Mouse (Mus musculus): Measurements from ENCODE around the gene Stxbp5l. TPM values are rescaled to one million over a fixed set of nuclear protein-coding genes. Genes with fewer than 3 reads are reported as not detected.
"Not testable (repeated sequence)": the region's sequence is repeated elsewhere in the genome, so short reads cannot be mapped to it uniquely, and the experiment has no call there.

Stxbp5l gene
- polyA plus RNA-seq, 1 experiment from 2014 or later: 0.16 TPM

DNA sequence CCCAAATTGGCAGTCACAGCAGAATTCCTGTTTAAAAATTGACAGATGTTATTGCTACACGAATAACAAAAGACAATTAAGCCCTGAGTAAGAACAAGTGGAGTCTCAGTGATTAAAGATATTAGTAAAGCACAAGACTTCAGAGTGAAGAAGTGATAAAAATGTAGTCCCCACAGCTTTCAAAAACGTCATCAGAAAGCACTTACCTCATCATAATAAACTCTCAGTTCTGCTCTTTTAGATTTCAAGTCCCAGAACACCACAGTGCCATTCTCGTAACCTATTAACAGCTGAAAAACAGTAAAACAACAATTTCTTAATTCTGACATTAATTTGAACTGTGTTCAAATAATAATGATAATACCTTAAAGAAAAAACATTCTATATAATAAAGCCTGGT, 123.1 kb downstream of the Stxbp5l start:
- no peak for ATAC-seq (ENCODE audit: borderline replicate concordance, extremely low read depth, low FRiP score, low TSS enrichment)
- Histone ChIP-seq H3K36me3 (no peaks in the 10 kb centered on the region), H3K4me2 (no peak overlapping the region), H3K9ac (no peak overlapping the region), H3K9me3 (no peaks in the 10 kb centered on the region), H3K27me3 (no peaks in the 10 kb centered on the region), H3K4me3 (no peak overlapping the region), H3K4me1 (no peaks in the 10 kb centered on the region), H3K27ac (no peak overlapping the region)
- WGBS: 43% methylated on average over 3 of the region's 3 CpGs

DNA sequence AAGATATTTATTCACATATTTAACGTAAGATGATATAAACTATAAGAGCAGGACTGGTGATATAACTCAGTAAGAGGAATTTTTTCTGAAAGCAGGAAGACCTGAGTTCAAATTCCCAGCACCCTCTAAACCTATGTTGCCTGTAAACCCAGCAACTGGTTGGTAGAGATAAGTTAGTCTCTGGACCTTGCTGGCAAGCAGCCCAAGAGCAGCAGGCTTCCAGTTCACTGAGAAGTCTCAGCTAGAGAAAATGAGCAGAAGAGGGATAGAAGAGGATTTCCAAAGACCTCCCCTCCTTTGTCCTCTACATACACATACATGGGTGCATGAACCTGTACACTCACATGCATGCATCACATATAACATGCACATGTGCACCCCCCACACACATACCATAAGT, 165.6 kb downstream of the Stxbp5l start:
- no peak overlapping the region for H3K9ac ChIP-seq
- no peak overlapping the region for H3K27ac ChIP-seq
- no peaks in the 10 kb centered on the region for H3K27me3 ChIP-seq
- no peaks in the 10 kb centered on the region for H3K36me3 ChIP-seq
- H3K4me3 ChIP-seq: no peak overlapping the region
- ATAC-seq (ENCODE audit: borderline replicate concordance, extremely low read depth, low FRiP score, low TSS enrichment): no peak
- WGBS: 88% methylated on average over 1 of the region's 1 CpGs
- no peak overlapping the region for H3K4me2 ChIP-seq
- no peaks in the 10 kb centered on the region for H3K9me3 ChIP-seq
- H3K4me1 ChIP-seq: no peaks in the 10 kb centered on the region

DNA sequence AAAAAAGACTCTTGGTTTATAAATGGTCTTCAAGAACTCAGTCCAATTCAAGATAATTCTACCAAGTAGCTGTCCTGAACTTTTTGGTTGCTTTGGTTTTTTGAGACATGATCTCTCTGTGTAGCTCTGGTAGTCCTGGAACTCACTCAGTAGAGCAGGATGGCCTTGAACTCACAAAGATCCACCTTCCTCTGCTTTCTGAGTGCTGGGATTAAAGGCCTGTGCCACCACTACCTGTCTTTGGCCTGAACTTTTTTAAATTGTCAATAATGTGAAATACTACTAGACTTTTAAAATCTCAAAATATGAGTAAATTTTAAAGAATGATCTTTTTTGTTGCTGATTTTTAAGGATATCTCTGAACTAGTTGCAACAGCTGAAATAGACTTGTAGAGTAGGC, 176.0 kb downstream of the Stxbp5l start:
- H3K27ac ChIP-seq: no peak overlapping the region
- H3K9me3 ChIP-seq: no peaks in the 10 kb centered on the region
- no peak overlapping the region for H3K4me3 ChIP-seq
- no peaks in the 10 kb centered on the region for H3K27me3 ChIP-seq
- H3K4me1 ChIP-seq: no peaks in the 10 kb centered on the region
- no peak overlapping the region for H3K4me2 ChIP-seq
- no peaks in the 10 kb centered on the region for H3K36me3 ChIP-seq
- no peak for ATAC-seq (ENCODE audit: borderline replicate concordance, extremely low read depth, low FRiP score, low TSS enrichment)
- H3K9ac ChIP-seq: no peak overlapping the region

DNA sequence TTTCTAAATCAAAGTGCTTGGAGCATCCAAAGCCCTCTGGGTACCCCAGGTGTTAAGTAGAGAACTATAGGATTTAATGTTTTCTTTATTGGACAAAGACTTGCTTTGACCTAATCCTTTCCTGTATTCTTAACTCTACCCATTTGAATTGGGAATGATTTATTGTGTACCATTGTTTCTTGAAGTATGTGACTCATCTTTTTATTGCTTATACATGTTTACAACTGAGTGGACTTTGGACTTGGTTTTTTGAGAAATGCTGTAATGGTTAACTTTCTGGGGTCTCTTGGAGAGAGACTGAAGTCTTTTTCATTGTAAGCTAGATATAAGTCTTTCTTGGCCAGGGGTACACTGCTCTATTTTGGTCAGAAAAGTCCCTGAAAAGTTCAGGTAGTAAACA, 190.6 kb downstream of the Stxbp5l start:
- Histone ChIP-seq H3K9me3 (no peaks in the 10 kb centered on the region), H3K4me3 (no peak overlapping the region), H3K4me2 (no peak overlapping the region), H3K27ac (no peak overlapping the region), H3K4me1 (no peaks in the 10 kb centered on the region), H3K36me3 (no peaks in the 10 kb centered on the region), H3K27me3 (no peaks in the 10 kb centered on the region), H3K9ac (no peak overlapping the region)
- no peak for ATAC-seq (ENCODE audit: borderline replicate concordance, extremely low read depth, low FRiP score, low TSS enrichment)

DNA sequence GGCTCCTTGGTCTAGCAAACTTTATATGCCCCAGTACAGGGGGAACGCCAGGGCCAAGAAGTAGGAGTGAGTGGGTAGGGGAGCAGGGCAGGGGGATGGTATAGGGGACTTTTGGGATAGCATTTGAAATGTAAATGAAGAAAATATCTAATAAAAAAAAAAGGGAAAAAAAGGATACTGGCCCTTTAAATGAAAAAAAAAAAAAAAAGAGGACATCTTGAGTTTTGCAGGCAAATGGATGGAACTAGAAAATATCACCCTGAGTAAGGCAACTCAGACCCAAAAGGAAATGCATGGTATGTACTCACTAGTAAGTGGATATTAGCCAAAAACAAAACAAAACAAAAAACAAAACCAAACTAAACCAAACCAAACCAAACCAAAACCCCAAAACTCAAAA, 259.6 kb downstream of the Stxbp5l start:
- H3K9ac ChIP-seq; ATAC-seq (ENCODE audit: borderline replicate concordance, extremely low read depth, low FRiP score, low TSS enrichment); H3K36me3 ChIP-seq; H3K27me3 ChIP-seq; H3K4me2 ChIP-seq; H3K9me3 ChIP-seq; H3K27ac ChIP-seq; H3K4me3 ChIP-seq; H3K4me1 ChIP-seq: not testable (repeated sequence)
- WGBS: 85% methylated on average over 1 of the region's 1 CpGs

DNA sequence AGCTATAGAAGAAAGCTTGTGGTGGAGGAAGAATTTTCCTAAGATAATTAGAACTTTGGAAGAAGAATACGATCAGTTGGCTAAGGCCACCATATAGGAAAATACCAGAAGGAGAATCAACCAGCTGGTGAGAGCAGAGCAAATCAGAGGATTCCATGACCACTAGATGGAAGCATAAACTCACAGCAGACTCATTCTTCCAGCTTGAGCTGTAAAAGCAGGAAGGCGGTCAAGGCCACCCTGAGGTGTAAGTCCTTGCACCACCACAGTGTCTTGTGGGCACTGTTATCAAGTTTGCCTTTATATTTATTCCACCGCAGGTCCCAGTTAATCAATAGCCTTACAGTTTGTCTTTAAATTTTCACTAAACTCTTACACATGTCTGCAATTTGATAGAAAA, 275.5 kb downstream of the Stxbp5l start:
- WGBS: 24% methylated on average over 3 of the region's 3 CpGs

DNA sequence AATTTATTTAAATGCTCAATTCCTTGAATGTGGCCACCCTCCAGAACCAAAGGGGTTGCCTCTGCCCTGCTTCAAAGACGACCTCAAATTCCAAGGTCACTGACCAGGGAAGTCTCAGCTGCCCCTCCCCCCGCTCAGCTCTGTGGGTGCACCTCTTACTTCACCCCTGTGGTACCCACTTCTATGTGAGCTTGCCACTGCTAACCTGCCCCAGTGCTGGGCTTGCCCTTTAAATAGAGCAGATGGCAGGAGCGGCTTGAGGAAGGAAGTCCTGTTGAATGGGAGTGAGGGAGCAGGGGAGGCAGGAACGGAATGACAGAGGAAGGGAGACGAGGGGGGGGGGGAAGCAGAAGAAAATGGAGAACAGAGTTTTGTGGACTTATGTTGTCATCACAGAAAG, 276.0 kb downstream of the Stxbp5l start:
- Histone ChIP-seq H3K4me1 (no peaks in the 10 kb centered on the region), H3K27ac (no peak overlapping the region), H3K9me3 (no peaks in the 10 kb centered on the region), H3K9ac (no peak overlapping the region), H3K4me2 (no peak overlapping the region), H3K27me3 (no peaks in the 10 kb centered on the region), H3K36me3 (no peaks in the 10 kb centered on the region), H3K4me3 (no peak overlapping the region)
- 29% methylated on average over 5 of the region's 5 CpGs for WGBS
- no peak for ATAC-seq (ENCODE audit: borderline replicate concordance, extremely low read depth, low FRiP score, low TSS enrichment)

More for the DNA sequence above, 275.5 kb downstream of the Stxbp5l start:
- no peak overlapping the region for H3K4me3 ChIP-seq
- no peaks in the 10 kb centered on the region for H3K27me3 ChIP-seq
- peak; percentile 62; the same call in 1 of the 2 replicates for ATAC-seq (ENCODE audit: borderline replicate concordance, extremely low read depth, low FRiP score, low TSS enrichment)
- H3K27ac ChIP-seq: no peak overlapping the region
- no peak overlapping the region for H3K9ac ChIP-seq
- no peaks in the 10 kb centered on the region for H3K4me1 ChIP-seq
- H3K36me3 ChIP-seq: no peaks in the 10 kb centered on the region
- H3K4me2 ChIP-seq: no peak overlapping the region
- no peaks in the 10 kb centered on the region for H3K9me3 ChIP-seq

DNA sequence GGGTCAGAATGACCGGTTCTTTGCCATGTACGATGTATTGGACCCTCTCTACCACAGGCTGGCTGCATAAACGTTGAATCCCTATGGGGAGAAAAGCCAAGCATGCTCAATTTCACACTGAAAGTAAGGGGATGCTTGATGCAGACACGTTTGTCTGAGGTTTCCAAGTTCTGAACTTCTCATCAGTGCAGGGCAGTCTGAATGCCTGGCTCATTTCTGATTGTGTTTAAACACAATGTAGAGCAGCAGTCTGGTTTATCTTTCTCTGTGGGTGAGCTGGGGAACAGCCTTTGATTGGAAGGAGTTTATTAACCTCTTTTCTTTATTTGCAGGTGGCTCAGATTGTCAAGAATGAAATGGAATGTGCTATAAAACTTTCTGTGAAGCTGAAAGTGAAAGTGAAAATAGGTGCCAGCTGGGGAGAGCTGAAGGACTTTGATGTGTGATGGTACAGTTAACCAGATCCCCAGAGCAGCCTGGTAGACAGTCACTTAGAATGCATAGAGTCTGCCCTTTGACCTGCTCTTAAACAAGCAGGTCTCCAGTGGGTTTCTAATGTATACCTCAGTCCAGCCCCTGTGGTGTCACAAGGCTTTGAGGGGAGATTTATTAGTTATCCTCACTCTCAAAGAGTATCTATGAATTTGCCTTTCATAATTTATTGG, 290.5 kb downstream of the Stxbp5l start:
- no peak overlapping the region for H3K4me2 ChIP-seq
- 0 out of 2 replicates have a peak, but pooled peaks cover 24% of the 10 kb centered on the region for H3K36me3 ChIP-seq
- WGBS: 80% methylated on average over 4 of the region's 4 CpGs
- no peak for ATAC-seq (ENCODE audit: borderline replicate concordance, extremely low read depth, low FRiP score, low TSS enrichment)
- H3K9ac ChIP-seq: no peak overlapping the region
- no peaks in the 10 kb centered on the region for H3K4me1 ChIP-seq
- no peaks in the 10 kb centered on the region for H3K27me3 ChIP-seq
- H3K27ac ChIP-seq: no peak overlapping the region
- H3K4me3 ChIP-seq: no peak overlapping the region
- no peaks in the 10 kb centered on the region for H3K9me3 ChIP-seq

DNA sequence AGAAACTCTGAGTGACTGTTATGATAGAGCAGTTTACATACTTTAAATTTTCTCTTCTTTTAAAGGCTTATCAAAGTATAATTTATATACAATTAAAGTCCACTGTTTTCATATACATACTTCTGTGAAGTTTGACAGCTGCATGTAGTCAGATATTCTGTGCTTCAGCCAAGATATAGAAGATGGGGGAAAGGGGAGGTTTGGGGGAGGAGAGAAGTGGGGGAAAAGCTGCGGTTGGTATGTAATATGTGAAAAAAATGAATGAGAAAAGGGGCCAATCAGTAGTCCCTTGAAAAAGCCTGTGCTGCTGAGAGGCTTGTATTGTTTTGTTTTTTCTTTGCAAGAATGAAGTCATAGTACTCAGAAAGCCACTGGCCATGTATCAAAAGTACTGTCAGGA, 295.1 kb downstream of the Stxbp5l start:
- no peaks in the 10 kb centered on the region for H3K9me3 ChIP-seq
- no peaks in the 10 kb centered on the region for H3K27me3 ChIP-seq
- no peaks in the 10 kb centered on the region for H3K4me1 ChIP-seq
- 53% methylated on average over 1 of the region's 1 CpGs for WGBS
- no peak overlapping the region for H3K27ac ChIP-seq
- H3K36me3 ChIP-seq: peaks cover 23% of the 10 kb centered on the region; the same call in 1 of the 2 replicates
- no peak for ATAC-seq (ENCODE audit: borderline replicate concordance, extremely low read depth, low FRiP score, low TSS enrichment)
- H3K4me2 ChIP-seq: no peak overlapping the region
- no peak overlapping the region for H3K9ac ChIP-seq
- no peak overlapping the region for H3K4me3 ChIP-seq

DNA sequence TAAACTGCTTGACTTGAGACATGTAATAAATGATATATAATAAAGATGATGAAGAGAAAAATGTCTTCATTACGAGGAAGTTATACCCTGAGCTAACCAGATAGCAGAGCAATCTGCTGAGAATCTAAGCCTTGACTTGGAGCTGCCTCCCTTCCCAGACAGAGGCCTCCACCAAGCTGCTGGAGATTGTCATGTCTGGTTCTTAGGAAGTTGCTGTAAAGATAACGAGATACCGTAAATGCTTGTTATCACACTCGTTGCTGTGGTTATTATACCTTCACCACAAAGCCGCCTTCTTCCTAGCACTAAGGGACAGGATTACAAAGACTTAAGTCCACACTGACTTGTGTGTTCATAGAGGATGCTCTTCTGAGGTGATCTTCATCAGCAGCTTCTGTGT, 312.4 kb downstream of the Stxbp5l start:
- H3K27ac ChIP-seq: no peak overlapping the region
- H3K4me2 ChIP-seq: no peak overlapping the region
- no peak overlapping the region for H3K4me3 ChIP-seq
- H3K4me1 ChIP-seq: no peaks in the 10 kb centered on the region
- WGBS: 89% methylated on average over 5 of the region's 5 CpGs
- H3K9ac ChIP-seq: no peak overlapping the region
- no peak for ATAC-seq (ENCODE audit: borderline replicate concordance, extremely low read depth, low FRiP score, low TSS enrichment)
- no peaks in the 10 kb centered on the region for H3K27me3 ChIP-seq
- H3K36me3 ChIP-seq: peaks cover 23% of the 10 kb centered on the region; the same call in 1 of the 2 replicates
- no peaks in the 10 kb centered on the region for H3K9me3 ChIP-seq

Other genes starting within 250 kb of the Stxbp5l start
- gene Gtf2e1, start 154.8 kb upstream of the Stxbp5l start, polyA plus RNA-seq (2015; fragmentation: Nextera tagmentation; extraction: Ambion mirVana): 24.1 and 24.5 TPM in 2 replicates
- 25.0 and 25.1 TPM in 2 replicates for gene Rabl3, start 154.9 kb upstream of the Stxbp5l start, polyA plus RNA-seq (2015; fragmentation: Nextera tagmentation; extraction: Ambion mirVana)
- gene Hgd, start 195.2 kb upstream of the Stxbp5l start, polyA plus RNA-seq (2015; fragmentation: Nextera tagmentation; extraction: Ambion mirVana): 0.47 and 0.52 TPM in 2 replicates

All from lung, embryonic 15.5 days (tissue).